ENCODE assay signal across 9 mouse cellular contexts in the genomic region with DNA sequence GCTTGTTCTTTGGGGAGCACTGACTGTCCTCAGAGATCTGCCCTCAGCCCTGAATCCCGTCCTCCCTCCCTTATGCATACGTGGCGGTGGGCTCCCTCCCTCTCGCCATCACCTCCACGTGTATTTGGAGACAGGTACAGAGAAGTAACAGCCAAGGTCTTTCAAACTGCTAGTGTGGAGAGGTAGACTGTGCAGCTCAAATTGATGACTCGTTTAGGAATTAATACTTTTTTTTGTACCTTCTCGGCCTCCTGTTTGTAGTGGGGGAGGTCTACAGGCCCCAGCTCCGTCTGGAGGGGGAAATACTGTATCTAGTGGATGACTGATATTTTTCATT.
DNase-seq lines count a peak whose midpoint lies in the region; ATAC-seq lines count a peak whose summit lies in the region.
"Had no signal": no experiment of that assay in that cellular context is flagged by ENCODE, and none has a peak within 500 bp of the region (broad histone marks: within the 10 kb centered on the region; RNA-seq: fewer than 3 reads in every experiment).

No protein-coding gene starts in this region.

- ATAC-seq in kidney, embryonic 15.5 days (replicated peaks; ENCODE audit: low FRiP score), result no peak
- 0 out of 2 replicates have a peak, but pooled peaks have one; percentile 15 for ATAC-seq in embryonic facial prominence, embryonic 11.5 days (replicated peaks; ENCODE audit: insufficient number of reproducible peaks, low FRiP score, low TSS enrichment, low read depth)
- peak; percentile 43; the same call in 1 of the 2 replicates for ATAC-seq in hindbrain, embryonic 16.5 days
- no peak for ATAC-seq in activated CD4-positive, CD25-positive, alpha-beta regulatory T cell, adult 4 months

- peaks cover 39% of the 10 kb centered on the region for H3K27me3 ChIP-seq in kidney, embryonic 15.5 days
- peaks cover 3% of the 10 kb centered on the region; the same call in 1 of the 2 replicates for H3K27me3 ChIP-seq in embryonic facial prominence, embryonic 11.5 days (ENCODE audit: control insufficient read depth, insufficient read depth, low read length)
- no peaks in the 10 kb centered on the region for H3K27me3 ChIP-seq in hindbrain, embryonic 16.5 days (replicated peaks; ENCODE audit: control insufficient read depth, insufficient read depth, low read length)

- intact Hi-C loops in gastrocnemius, postnatal 14 days (cut with DNase I; ENCODE audit: low total_unique reads), result no loop called here

- H3K4me3 ChIP-seq in kidney, embryonic 15.5 days (replicated peaks), result peak overlapping the region; percentile 66
- H3K4me3 ChIP-seq in embryonic facial prominence, embryonic 11.5 days (ENCODE audit: low read depth, low read length), result peak overlapping the region; percentile 56
- H3K4me3 ChIP-seq in hindbrain, embryonic 16.5 days (ENCODE audit: low read length), result peak overlapping the region; percentile 79
- H3K4me3 ChIP-seq: myocyte had no signal

- H3K4me2 ChIP-seq in kidney, embryonic 15.5 days, result peak overlapping the region; percentile 95
- peak overlapping the region; percentile 94 for H3K4me2 ChIP-seq in embryonic facial prominence, embryonic 11.5 days (ENCODE audit: low read depth, low read length)
- H3K4me2 ChIP-seq in hindbrain, embryonic 16.5 days (ENCODE audit: low read length), result peak overlapping the region; percentile 79

- DNase-seq in kidney, postnatal 14 days, result no peak
- no peak for DNase-seq in embryonic facial prominence, embryonic 11.5 days (ENCODE audit: low spot score)
- peak; percentile 50 for DNase-seq in neural tube, embryonic 10.5 days (ENCODE audit: extremely low spot score, low spot score)
- DNase-seq in adrenal gland, adult 8-10 months, result no peak
- no peak for DNase-seq in gastrocnemius, postnatal 14 days

- H3K36me3 ChIP-seq in kidney, embryonic 15.5 days, result no peaks in the 10 kb centered on the region
- H3K36me3 ChIP-seq in embryonic facial prominence, embryonic 11.5 days (replicated peaks; ENCODE audit: control insufficient read depth, insufficient read depth, low read depth, low read length), result no peaks in the 10 kb centered on the region
- no peaks in the 10 kb centered on the region for H3K36me3 ChIP-seq in hindbrain, embryonic 16.5 days (ENCODE audit: control insufficient read depth, insufficient read depth, low read length)

- H3K27ac ChIP-seq in kidney, embryonic 15.5 days, result no peak overlapping the region
- no peak overlapping the region for H3K27ac ChIP-seq in embryonic facial prominence, embryonic 11.5 days (replicated peaks; ENCODE audit: low read depth, low read length)
- peak overlapping the region; percentile 86 for H3K27ac ChIP-seq in hindbrain, embryonic 16.5 days (ENCODE audit: low read depth, low read length)

- peaks cover 20% of the 10 kb centered on the region for H3K4me1 ChIP-seq in kidney, embryonic 15.5 days
- no peaks in the 10 kb centered on the region for H3K4me1 ChIP-seq in embryonic facial prominence, embryonic 11.5 days (ENCODE audit: control insufficient read depth, insufficient read depth, low read length)
- peaks cover 11% of the 10 kb centered on the region for H3K4me1 ChIP-seq in hindbrain, embryonic 16.5 days (ENCODE audit: control insufficient read depth, insufficient read depth, low read depth, low read length)

- peak overlapping the region; percentile 60; the same call in 1 of the 2 replicates for H3K9ac ChIP-seq in kidney, embryonic 15.5 days
- peak overlapping the region; percentile 74 for H3K9ac ChIP-seq in embryonic facial prominence, embryonic 11.5 days (replicated peaks; ENCODE audit: low read length)
- H3K9ac ChIP-seq in hindbrain, embryonic 16.5 days (ENCODE audit: low read depth, low read length), result peak overlapping the region; percentile 89

- H3K9me3 ChIP-seq in kidney, embryonic 15.5 days (replicated peaks), result no peaks in the 10 kb centered on the region
- H3K9me3 ChIP-seq in embryonic facial prominence, embryonic 11.5 days (replicated peaks; ENCODE audit: control insufficient read depth, low read length), result no peaks in the 10 kb centered on the region
- H3K9me3 ChIP-seq in hindbrain, embryonic 16.5 days (ENCODE audit: control insufficient read depth, low read length), result no peaks in the 10 kb centered on the region

- 5% methylated on average over 8 of the region's 8 CpGs for WGBS in kidney, embryonic 15.5 days
- WGBS in embryonic facial prominence, embryonic 11.5 days, result 5% methylated on average over 8 of the region's 8 CpGs
- WGBS in hindbrain, embryonic 16.5 days, result 3% methylated on average over 8 of the region's 8 CpGs

Comparison
In these comparisons a context has a peak if more than half of its experiments do, and no peak if none do; other contexts are left out.
1. ATAC-seq: peak in embryonic facial prominence, embryonic 11.5 days (single experiment) and hindbrain, embryonic 16.5 days (single experiment); none in kidney, embryonic 15.5 days (single experiment) and activated CD4-positive, CD25-positive, alpha-beta regulatory T cell, adult 4 months (single experiment).
2. Peak in every context shown above with its lines, with median percentiles within 50 percentile points of each other: H3K4me2 ChIP-seq, H3K4me3 ChIP-seq and H3K9ac ChIP-seq.